ENCODE assay signal across 12 mouse cellular contexts in genomic region chr11:16532877-16533276, GRCm38 (mm10). TPM values are rescaled to one million over a fixed set of nuclear protein-coding genes. Genes with fewer than 3 reads are reported as not detected.
A peak's percentile ranks its signal among the peaks of the same experiment; 100 is the strongest.
DNase-seq lines count a peak whose midpoint lies in the region; ATAC-seq and TF ChIP-seq lines count a peak whose summit lies in the region.
"Had no signal": no experiment of that assay in that cellular context is flagged by ENCODE, and none has a peak within 500 bp of the region (broad histone marks: within the 10 kb centered on the region; RNA-seq: fewer than 3 reads in every experiment).

No protein-coding gene starts in this region.

- H3K79me2 ChIP-seq in CH12.LX (replicated peaks; ENCODE audit: control insufficient read depth, extremely low read depth, insufficient read depth, poor library complexity, severe bottlenecking) = no peaks in the 10 kb centered on the region

- H3K36me3 ChIP-seq in kidney, postnatal 0 days (ENCODE audit: insufficient read depth, low read length) = no peaks in the 10 kb centered on the region
- H3K36me3 ChIP-seq in CH12.LX (replicated peaks in 1 of 2; ENCODE audit: control insufficient read depth in 1 of 2, insufficient read depth in 1 of 2, low read length in 1 of 2) = no peaks in the 10 kb centered on the region
- H3K36me3 ChIP-seq: midbrain, embryonic 10.5 days had no signal

- H3K27ac ChIP-seq in kidney, postnatal 0 days = no peak overlapping the region
- H3K27ac ChIP-seq in CH12.LX (ENCODE audit: insufficient read depth, low read depth) = no peak overlapping the region
- H3K27ac ChIP-seq: midbrain, embryonic 10.5 days had no signal

- no peaks in the 10 kb centered on the region for H3K27me3 ChIP-seq in kidney, postnatal 0 days (ENCODE audit: insufficient read depth, low read length)
- H3K27me3 ChIP-seq in CH12.LX (replicated peaks) = no peaks in the 10 kb centered on the region

- no peak overlapping the region for H3K4me2 ChIP-seq in kidney, postnatal 0 days (ENCODE audit: low read length)
- peak overlapping the region; percentile 64; the same call in 1 of the 2 replicates for H3K4me2 ChIP-seq in CH12.LX (ENCODE audit: insufficient read depth, low read depth, poor library complexity, severe bottlenecking)

- ATAC-seq in kidney, postnatal 0 days (replicated peaks; ENCODE audit: low FRiP score, low read depth) = no peak

- TF ChIP-seq CTCF in kidney, postnatal 0 days (IDR thresholded peaks at IDR 0.05; ENCODE audit: low read depth) = peak; percentile 65
- peak; percentile 50 to 88; a peak in 3 of 4 replicates for TF ChIP-seq CTCF in CH12.LX (conservative IDR thresholded peaks at IDR 0.05 in 1 of 2, IDR thresholded peaks at IDR 0.05 in 1 of 2; ENCODE audit: low read depth in 2 of 2, low read length in 2 of 2)
- TF ChIP-seq CTCF in brain, embryonic 14.5 days (IDR thresholded peaks at IDR 0.05; ENCODE audit: borderline replicate concordance, extremely low read depth, insufficient read depth, insufficient read length) = peak; percentile 29; the same call in 1 of the 2 replicates

- H3K4me3 ChIP-seq in kidney, postnatal 0 days (replicated peaks; ENCODE audit: low read depth, low read length) = no peak overlapping the region
- no peak overlapping the region for H3K4me3 ChIP-seq in CH12.LX (replicated peaks in 1 of 3; ENCODE audit: low read depth in 2 of 3, low read length in 2 of 3, poor library complexity in 1 of 3)
- H3K4me3 ChIP-seq: midbrain, embryonic 10.5 days had no signal

- TF ChIP-seq RAD21 in CH12.LX (IDR thresholded peaks at IDR 0.05; ENCODE audit: low read depth, low read length) = peak; percentile 60

- no peak for TF ChIP-seq POLR2A in CH12.LX (IDR thresholded peaks at IDR 0.05; ENCODE audit: low read depth, low read length)
- no peak for TF ChIP-seq POLR2A in brain, embryonic 14.5 days (IDR thresholded peaks at IDR 0.05; ENCODE audit: borderline replicate concordance, extremely low read depth, insufficient read depth, insufficient read length, poor library complexity, severe bottlenecking)

- dilution Hi-C loops in CH12.LX (cut with MboI; ENCODE audit: extremely low pct_ligation_motif_present, extremely low pct_unique_long_range_greater_than_20kb, low sequenced_read_pairs) = no loop called here

- no peaks in the 10 kb centered on the region for H3K9me3 ChIP-seq in kidney, postnatal 0 days (replicated peaks; ENCODE audit: low read length)
- H3K9me3 ChIP-seq in CH12.LX (replicated peaks; ENCODE audit: low read length) = no peaks in the 10 kb centered on the region
- H3K9me3 ChIP-seq: midbrain, embryonic 10.5 days had no signal

- 30% methylated on average over 5 of the region's 5 CpGs for WGBS in kidney, postnatal 0 days

- in situ Hi-C loops in CH12.LX (cut with MboI; ENCODE audit: low pct_ligation_motif_present, low pct_unique_long_range_greater_than_20kb, low sequenced_read_pairs) = no loop called here

- TF ChIP-seq EP300 in CH12.LX (IDR thresholded peaks at IDR 0.05; ENCODE audit: low read length) = no peak

- peak; percentile 55 for DNase-seq in kidney, postnatal 0 days (ENCODE audit: low spot score)
- no peak for DNase-seq in kidney, adult 11 months
- peak; percentile 94 for DNase-seq in CH12.LX (ENCODE audit: extremely low read depth)
- peak; percentile 61 for DNase-seq in brain, embryonic 14.5 days (ENCODE audit: low read depth)
- peak; percentile 24 for DNase-seq in kidney, postnatal 14 days
- no peak for DNase-seq in cerebellum, adult 8-10 months
- no peak for DNase-seq in testis, postnatal 10 days (ENCODE audit: low spot score)
- no peak for DNase-seq in heart, adult 8-10 months (ENCODE audit: low spot score)
- DNase-seq: cerebellum, adult 9-10 months; heart, adult 18-20 months; layer of hippocampus, adult 9-11 months had no signal

- no peak overlapping the region for H3K9ac ChIP-seq in kidney, postnatal 0 days (ENCODE audit: low read depth, low read length)
- H3K9ac ChIP-seq in CH12.LX (ENCODE audit: insufficient read depth, low read depth) = no peak overlapping the region

- H3K4me1 ChIP-seq in kidney, postnatal 0 days (replicated peaks; ENCODE audit: insufficient read depth, low read length) = no peaks in the 10 kb centered on the region
- H3K4me1 ChIP-seq in CH12.LX (ENCODE audit: control insufficient read depth in 1 of 2, insufficient read depth in 2 of 2) = peaks cover 11 to 80% of the 10 kb centered on the region in 2 experiments
- H3K4me1 ChIP-seq: midbrain, embryonic 10.5 days had no signal

TF ChIP-seq in CH12.LX, 34 proteins besides CTCF, POLR2A, EP300 and RAD21:
- TF ChIP-seq ZMIZ1 (IDR thresholded peaks at IDR 0.05; ENCODE audit: low read depth, low read length) (no peak), MYC (IDR thresholded peaks at IDR 0.05; ENCODE audit: low read depth, low read length) (0 out of 2 replicates have a peak, but pooled peaks have one; percentile 23), E2F4 (IDR thresholded peaks at IDR 0.05; ENCODE audit: insufficient replicate concordance, low read depth, low read length) (0 out of 2 replicates have a peak, but pooled peaks have one; percentile 11), TCF12 (IDR thresholded peaks at IDR 0.05; ENCODE audit: low read depth, low read length) (no peak; the same call in 1 of the 2 replicates), MEF2A (IDR thresholded peaks at IDR 0.05; ENCODE audit: borderline replicate concordance, low read depth, low read length) (0 out of 2 replicates have a peak, but pooled peaks have one; percentile 33), KAT2A (IDR thresholded peaks at IDR 0.05; ENCODE audit: insufficient replicate concordance, low read length) (no peak), MAZ (IDR thresholded peaks at IDR 0.05; ENCODE audit: low read depth, low read length) (no peak), SMC3 (IDR thresholded peaks at IDR 0.05; ENCODE audit: low read depth, low read length) (peak; percentile 74), ETS1 (conservative IDR thresholded peaks at IDR 0.05; ENCODE audit: low read depth, low read length) (peak; percentile 45)

RNA-seq across cellular contexts. Expression of gene Sec61g, which starts 24.6 kb away (rescaled TPM):
- 36.0 and 37.6 TPM in 2 replicates for polyA plus RNA-seq in kidney, postnatal 0 days (2015; fragmentation: Nextera tagmentation; extraction: Ambion mirVana)
- total RNA-seq in CH12.LX (2012; rRNA removed) (64.5 and 84.1 TPM in 2 replicates), CH12.LX (2014; rRNA removed) (133 and 139 TPM in 2 replicates)
- polyA plus RNA-seq in CH12.LX (2012; ENCODE audit: insufficient read length, low read depth) = 21.7 and 45.6 TPM in 2 replicates
- 38.9 and 56.4 TPM in 2 replicates for polyA plus RNA-seq in brain, embryonic 14.5 days (2012; rRNA removed)
- total RNA-seq in heart, adult 8-10 months (2022) = 1 to 10 TPM; 2.4 to 6.1 (median 3.8) TPM

Comparison
In these comparisons a context has a peak if more than half of its experiments do, and no peak if none do; other contexts are left out.
1. DNase-seq: peak in kidney, postnatal 0 days (single experiment), CH12.LX (single experiment), brain, embryonic 14.5 days (single experiment) and kidney, postnatal 14 days (single experiment); none in kidney, adult 11 months (single experiment), cerebellum, adult 8-10 months (single experiment), testis, postnatal 10 days (single experiment) and heart, adult 8-10 months (single experiment).
2. Peak in every context shown above with its lines, with median percentiles within 50 percentile points of each other: CTCF ChIP-seq.